Mouse (Mus musculus) E14TG2a.4 (cell line): ENCODE data around the gene Stat6.

Source experiments
- CTCF ChIP-seq: conservative IDR thresholded peaks from 2 replicates; pipeline ENCODE4 v1.5.1; 2014; ENCODE audit warnings: low read length
- NANOG ChIP-seq: IDR thresholded peaks from 2 replicates; pipeline ENCODE4 v1.6.1; 2014; ENCODE audit warnings: borderline replicate concordance, low read length, mixed read lengths

- TF ChIP-seq CTCF (no peak), NANOG (no peak)
Measured at GRCm38 (mm10) chr10:127705783-127706182, 63.0 kb downstream of the Stat6 start.
